Mouse (Mus musculus) liver, embryonic 15.5 days (tissue): ENCODE measurements around the gene Gm21970. TPM values are rescaled to one million over a fixed set of nuclear protein-coding genes. Genes with fewer than 3 reads are reported as not detected.
A peak's percentile ranks its signal among the peaks of the same experiment; 100 is the strongest.

ENCODE experiments used
- ATAC-seq: fragments of 200-750 bp; cut with Nextera tagmentation; 2 replicates; pipeline ENCODE4 v1.8.0; 2017; ENCODE audit warnings: moderate number of reproducible peaks, mild to moderate bottlenecking, moderate library complexity; ENCODE audit not compliant: insufficient read depth
- H3K27ac ChIP-seq: fragments of 300-500 bp; sonication (generic); replicated peaks from 2 replicates; pipeline ENCODE4 v1.5.1; 2015; ENCODE audit warnings: mild to moderate bottlenecking, inconsistent platforms
- H3K27me3 ChIP-seq: fragments of 300-500 bp; sonication (generic); 2 replicates; pipeline ENCODE4 v1.6.1; 2015; ENCODE audit warnings: mild to moderate bottlenecking, inconsistent platforms
- H3K36me3 ChIP-seq: fragments of 300-500 bp; sonication (generic); replicated peaks from 2 replicates; pipeline ENCODE4 v1.6.1; 2015; ENCODE audit warnings: moderate library complexity, mild to moderate bottlenecking, inconsistent platforms
- H3K4me1 ChIP-seq: fragments of 300-500 bp; sonication (generic); replicated peaks from 2 replicates; pipeline ENCODE4 v1.6.1; 2015; ENCODE audit warnings: inconsistent platforms
- H3K4me2 ChIP-seq: fragments of 300-500 bp; sonication (generic); 2 replicates; pipeline ENCODE4 v1.6.1; 2015; ENCODE audit warnings: moderate library complexity, mild to moderate bottlenecking, inconsistent platforms
- H3K4me3 ChIP-seq: fragments of 300-500 bp; sonication (generic); replicated peaks from 2 replicates; pipeline ENCODE4 v1.5.1; 2015; ENCODE audit warnings: mild to moderate bottlenecking, inconsistent platforms
- H3K9ac ChIP-seq: fragments of 300-500 bp; sonication (generic); 2 replicates; pipeline ENCODE4 v1.6.1; 2015; ENCODE audit warnings: moderate library complexity, mild to moderate bottlenecking, inconsistent platforms
- H3K9me3 ChIP-seq: fragments of 300-500 bp; sonication (generic); replicated peaks from 2 replicates; pipeline ENCODE4 v1.6.1; 2016; ENCODE audit warnings: inconsistent platforms
- WGBS: fragments of 180-500 bp; shearing (Covaris S2); methylation state at CpG from one replicate; pipeline ENCODE4 v1.1.7; 2015; ENCODE audit warnings: mixed read lengths; ENCODE audit not compliant: insufficient replicate concordance; 5-methylcytosine and 5-hydroxymethylcytosine counted together
- polyA plus RNA-seq: library from polyadenylated mRNA; unstranded; fragments of >200 nt; fragmentation: Nextera tagmentation; extraction: Ambion mirVana; gene quantifications from 2 replicates; pipeline ENCODE4 v1.2.1, GENCODE M21; 2015

Gene Gm21970
- polyA plus RNA-seq, 1 experiment from 2014 or later: 0.31 TPM

DNA sequence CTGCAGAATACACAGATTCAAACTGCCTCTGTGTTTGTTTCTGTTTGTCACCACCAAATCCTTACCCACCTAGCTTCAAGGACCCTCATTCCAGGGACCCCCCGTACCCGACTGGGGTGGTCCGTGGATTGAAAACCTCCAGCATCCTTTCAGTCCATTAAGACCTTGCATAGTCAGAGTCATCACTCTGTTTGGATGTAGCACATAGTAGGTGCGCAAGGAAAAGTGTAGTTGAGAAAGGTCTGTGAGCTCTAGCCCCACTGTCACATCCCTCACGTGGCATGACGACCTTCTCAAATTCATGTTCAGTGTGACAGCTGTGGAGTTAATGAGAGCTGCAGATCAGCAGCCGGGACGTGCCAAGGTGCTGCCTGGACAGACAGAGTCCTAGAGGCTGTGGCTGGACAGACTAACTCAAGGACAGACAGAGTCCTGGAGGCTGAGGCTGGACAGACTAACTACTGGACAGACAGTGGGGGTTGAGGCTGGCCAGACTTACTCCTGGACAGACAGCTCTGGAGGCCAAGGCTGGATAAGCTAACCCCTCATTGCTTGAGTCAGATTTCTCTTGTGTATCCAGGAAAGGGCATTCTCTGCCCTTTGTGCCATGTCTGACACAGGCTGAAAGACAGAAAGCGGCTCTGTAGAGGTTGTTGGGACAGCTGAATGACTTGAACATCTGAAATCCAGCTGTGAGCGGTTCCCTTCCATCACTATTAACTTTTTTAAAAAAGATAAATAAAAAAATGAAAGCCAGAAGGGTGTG is 34.6 kb upstream of the Gm21970 start:
- Histone ChIP-seq H3K27ac (peak overlapping the region; percentile 51), H3K4me2 (no peak overlapping the region), H3K9ac (no peak overlapping the region), H3K4me3 (no peak overlapping the region), H3K36me3 (no peaks in the 10 kb centered on the region), H3K27me3 (no peaks in the 10 kb centered on the region), H3K4me1 (peaks cover 79% of the 10 kb centered on the region), H3K9me3 (no peaks in the 10 kb centered on the region)
- WGBS: 75% methylated on average over 10 of the region's 10 CpGs
- ATAC-seq: no peak

DNA sequence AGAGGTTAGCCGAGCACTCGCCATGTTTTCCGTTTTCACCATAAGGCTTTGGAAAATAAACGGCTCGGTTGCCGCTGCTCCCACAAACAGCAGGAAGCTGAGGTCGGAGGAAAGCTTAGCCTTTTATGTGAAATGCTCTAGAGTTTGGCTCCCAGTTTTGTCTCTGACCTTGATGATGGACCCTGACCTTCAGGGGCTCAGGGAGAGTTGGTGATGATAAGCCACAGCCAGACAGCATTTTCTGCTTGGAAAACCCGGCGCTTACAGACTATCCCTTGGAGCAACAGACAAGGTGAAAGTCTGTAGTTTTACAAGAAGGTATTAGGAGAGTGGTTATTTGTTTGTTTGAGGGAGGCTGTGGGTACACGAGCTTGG is 34.0 kb upstream of the Gm21970 start:
- Histone ChIP-seq H3K4me2 (no peak overlapping the region), H3K27me3 (no peaks in the 10 kb centered on the region), H3K27ac (peak overlapping the region; percentile 51), H3K9me3 (no peaks in the 10 kb centered on the region), H3K4me3 (no peak overlapping the region), H3K36me3 (no peaks in the 10 kb centered on the region), H3K9ac (no peak overlapping the region), H3K4me1 (peaks cover 79% of the 10 kb centered on the region)
- WGBS: 70% methylated on average over 10 of the region's 10 CpGs
- ATAC-seq: no peak

DNA sequence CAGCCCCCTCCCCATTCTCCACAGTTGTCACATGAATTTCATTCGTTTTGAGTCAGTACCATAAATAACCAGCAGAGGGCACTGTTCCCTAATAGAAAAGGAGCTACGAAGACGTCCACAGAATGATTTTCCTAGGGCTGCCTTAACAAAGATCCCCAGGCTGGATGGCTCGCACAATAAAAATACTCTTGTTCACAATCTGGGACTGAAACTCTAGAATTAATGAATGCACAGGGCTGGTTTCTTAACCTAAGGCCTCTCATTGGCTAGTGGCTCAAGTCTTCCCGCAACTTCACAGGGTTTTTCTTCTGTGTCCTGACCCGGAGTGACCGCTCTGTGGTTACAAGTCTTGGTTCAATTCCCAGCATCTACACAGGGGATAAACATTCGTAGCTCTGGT is 33.0 kb upstream of the Gm21970 start:
- H3K4me1 ChIP-seq: peaks cover 79% of the 10 kb centered on the region
- no peak for ATAC-seq
- no peak overlapping the region for H3K9ac ChIP-seq
- H3K4me3 ChIP-seq: no peak overlapping the region
- no peaks in the 10 kb centered on the region for H3K36me3 ChIP-seq
- H3K27me3 ChIP-seq: no peaks in the 10 kb centered on the region
- WGBS: 37% methylated on average over 8 of the region's 8 CpGs
- no peaks in the 10 kb centered on the region for H3K9me3 ChIP-seq
- peak overlapping the region; percentile 70 for H3K27ac ChIP-seq
- H3K4me2 ChIP-seq: no peak overlapping the region

DNA sequence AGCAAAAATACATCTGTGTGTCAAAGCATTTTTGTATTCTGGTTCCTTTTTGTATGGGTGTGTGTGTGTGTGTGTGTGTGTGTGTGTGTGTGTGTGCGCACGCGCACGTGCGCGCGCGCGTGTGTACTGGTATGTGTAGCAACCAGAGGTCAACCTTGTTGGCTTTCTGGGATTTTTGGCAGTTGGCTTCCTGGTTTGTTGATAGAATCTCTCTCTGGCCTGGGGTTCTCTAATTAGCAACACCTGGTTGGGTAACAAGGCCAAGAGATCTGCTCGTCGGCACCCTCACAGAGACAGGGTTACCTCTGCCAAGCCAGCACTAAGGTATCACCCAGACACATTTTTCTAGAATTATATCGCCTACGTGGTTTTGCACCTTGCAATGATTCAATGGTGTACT is 32.0 kb upstream of the Gm21970 start:
- no peak overlapping the region for H3K4me2 ChIP-seq
- H3K36me3 ChIP-seq: no peaks in the 10 kb centered on the region
- no peak for ATAC-seq
- H3K9me3 ChIP-seq: no peaks in the 10 kb centered on the region
- H3K27ac ChIP-seq: peak overlapping the region; percentile 70
- 84% methylated on average over 13 of the region's 13 CpGs for WGBS
- peaks cover 79% of the 10 kb centered on the region for H3K4me1 ChIP-seq
- H3K27me3 ChIP-seq: no peaks in the 10 kb centered on the region
- H3K9ac ChIP-seq: no peak overlapping the region
- no peak overlapping the region for H3K4me3 ChIP-seq

DNA sequence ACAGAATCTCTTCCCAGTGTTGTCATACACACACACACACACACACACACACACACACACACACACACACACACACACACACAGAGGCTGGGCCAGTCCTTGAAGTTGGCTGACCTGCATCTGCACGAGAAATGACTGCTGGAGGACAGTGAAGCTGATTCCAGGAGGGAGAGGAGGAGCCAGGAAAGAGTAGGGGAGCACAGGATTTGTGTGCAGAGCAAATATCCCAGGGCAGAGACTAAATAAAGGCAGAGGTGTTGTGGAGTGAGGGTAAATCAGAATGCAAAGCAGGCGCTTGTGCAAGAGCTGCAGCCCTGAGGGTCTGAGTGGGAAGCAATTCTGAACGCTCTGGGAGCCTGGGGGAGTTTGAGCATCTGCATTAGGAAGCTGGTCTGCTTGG is 31.4 kb upstream of the Gm21970 start:
- Histone ChIP-seq H3K9ac (no peak overlapping the region), H3K4me1 (peaks cover 78% of the 10 kb centered on the region), H3K4me2 (no peak overlapping the region), H3K4me3 (no peak overlapping the region), H3K27ac (peak overlapping the region; percentile 70), H3K36me3 (no peaks in the 10 kb centered on the region), H3K9me3 (no peaks in the 10 kb centered on the region), H3K27me3 (no peaks in the 10 kb centered on the region)
- WGBS: 66% methylated on average over 3 of the region's 3 CpGs
- peak; percentile 18; the same call in 1 of the 2 replicates for ATAC-seq

DNA sequence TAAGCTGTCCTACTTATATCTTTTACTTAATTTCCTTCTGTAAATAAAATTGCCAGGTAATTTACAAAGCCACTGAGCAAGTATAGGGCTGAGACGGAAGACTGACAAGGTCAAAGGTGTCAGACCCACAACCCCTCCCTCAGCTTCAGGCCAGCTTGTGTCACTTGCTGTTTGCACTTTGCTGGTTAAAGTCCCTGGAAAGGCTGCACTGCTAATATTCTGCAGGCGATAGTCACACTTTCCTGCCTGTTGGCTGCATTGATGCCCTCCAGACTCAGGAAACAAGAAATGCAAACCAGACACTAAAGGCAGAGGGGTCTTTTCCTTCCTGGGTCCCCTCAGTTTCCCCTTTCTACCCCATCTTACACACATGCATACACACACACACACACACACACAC is 29.5 kb upstream of the Gm21970 start:
- Histone ChIP-seq H3K27ac (peak overlapping the region; percentile 69), H3K9ac (0 out of 2 replicates have a peak overlapping the region, but pooled peaks have one; percentile 25), H3K9me3 (no peaks in the 10 kb centered on the region), H3K4me1 (peaks cover 84% of the 10 kb centered on the region), H3K36me3 (no peaks in the 10 kb centered on the region), H3K4me3 (no peak overlapping the region), H3K27me3 (no peaks in the 10 kb centered on the region), H3K4me2 (peak overlapping the region; percentile 25; the same call in 1 of the 2 replicates)
- WGBS: 50% methylated on average over 2 of the region's 2 CpGs
- ATAC-seq: no peak

DNA sequence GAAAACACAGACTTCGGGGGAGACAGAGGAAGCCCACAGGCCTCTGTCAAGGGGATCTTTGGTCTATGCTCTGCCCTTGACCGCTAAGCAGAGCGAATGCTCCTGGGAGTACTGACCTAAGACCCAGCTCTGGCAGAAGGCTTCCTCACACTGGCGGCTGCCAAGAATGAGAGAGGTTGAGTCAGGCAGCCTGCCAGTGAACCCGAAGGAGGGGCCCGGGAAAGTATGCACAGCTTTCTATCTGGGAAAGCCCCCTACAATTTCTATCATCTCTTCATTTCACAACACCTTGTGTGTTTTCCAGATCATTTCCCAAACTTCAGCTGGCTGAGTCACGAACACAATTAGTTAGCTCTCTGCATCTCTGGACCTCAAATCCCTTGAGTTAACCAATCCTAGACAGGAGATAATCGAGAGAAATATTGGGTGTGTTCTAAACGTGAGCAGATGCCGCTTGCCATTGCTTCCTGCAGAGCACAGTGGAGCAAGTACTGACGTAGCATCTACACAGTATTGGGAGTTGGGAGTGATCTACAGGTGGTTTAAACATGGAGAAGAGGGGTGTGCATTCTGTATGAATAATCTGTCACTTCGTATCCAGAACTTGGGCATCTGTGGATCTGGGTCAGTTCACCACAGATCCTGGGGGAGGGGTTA is 28.8 kb upstream of the Gm21970 start:
- H3K4me2 ChIP-seq: 0 out of 2 replicates have a peak overlapping the region, but pooled peaks have one; percentile 25
- H3K9me3 ChIP-seq: no peaks in the 10 kb centered on the region
- no peaks in the 10 kb centered on the region for H3K27me3 ChIP-seq
- peaks cover 85% of the 10 kb centered on the region for H3K4me1 ChIP-seq
- H3K4me3 ChIP-seq: no peak overlapping the region
- H3K36me3 ChIP-seq: no peaks in the 10 kb centered on the region
- H3K27ac ChIP-seq: peak overlapping the region; percentile 69
- ATAC-seq: no peak
- H3K9ac ChIP-seq: 0 out of 2 replicates have a peak overlapping the region, but pooled peaks have one; percentile 25
- WGBS: 58% methylated on average over 12 of the region's 12 CpGs

DNA sequence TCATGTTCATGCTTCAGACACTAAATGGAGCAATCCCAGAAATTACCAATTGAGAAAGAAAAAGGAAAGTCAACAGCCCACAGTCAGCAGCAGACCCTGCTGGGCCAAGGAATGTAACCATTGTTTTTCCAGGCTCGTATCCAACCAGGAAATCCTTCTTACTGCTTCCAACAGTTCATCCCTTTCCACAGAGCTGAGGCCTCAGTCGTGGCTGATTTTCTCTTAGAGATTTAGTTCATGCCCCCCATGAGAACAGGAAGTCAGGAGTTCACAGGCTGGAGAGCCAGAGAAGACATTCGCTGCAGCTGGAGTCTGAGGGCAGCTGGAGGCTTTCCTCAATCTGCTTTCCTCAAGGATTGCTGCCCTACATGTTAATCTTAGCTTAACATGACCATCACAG is 28.0 kb upstream of the Gm21970 start:
- Histone ChIP-seq H3K9ac (no peak overlapping the region), H3K36me3 (no peaks in the 10 kb centered on the region), H3K27me3 (no peaks in the 10 kb centered on the region), H3K27ac (peak overlapping the region; percentile 69), H3K4me3 (no peak overlapping the region), H3K9me3 (no peaks in the 10 kb centered on the region), H3K4me2 (no peak overlapping the region), H3K4me1 (peaks cover 83% of the 10 kb centered on the region)
- no peak for ATAC-seq
- 39% methylated on average over 3 of the region's 3 CpGs for WGBS

DNA sequence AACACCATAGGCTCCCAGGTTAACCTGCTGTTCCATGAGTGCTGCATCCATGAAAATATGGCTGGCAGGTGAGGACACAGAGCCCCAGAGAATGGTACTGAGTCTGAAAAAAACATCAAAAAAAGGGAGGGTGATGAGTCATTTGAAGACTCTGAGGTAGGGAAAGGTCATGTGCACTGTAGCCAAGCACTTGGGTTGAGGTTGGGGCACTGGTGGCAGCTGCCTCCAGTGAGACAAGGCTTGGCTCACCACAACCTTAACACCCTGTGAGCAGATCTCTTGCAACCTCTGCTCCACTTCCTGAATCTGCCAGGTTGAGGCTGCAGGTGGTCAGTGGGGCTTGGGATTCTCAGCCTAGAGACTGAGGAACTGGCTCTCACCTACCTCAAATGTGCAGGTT is 25.0 kb upstream of the Gm21970 start:
- Histone ChIP-seq H3K27ac (peak overlapping the region; percentile 70), H3K4me1 (peaks cover 70% of the 10 kb centered on the region)
- ATAC-seq: peak; percentile 12; the same call in 1 of the 2 replicates

DNA sequence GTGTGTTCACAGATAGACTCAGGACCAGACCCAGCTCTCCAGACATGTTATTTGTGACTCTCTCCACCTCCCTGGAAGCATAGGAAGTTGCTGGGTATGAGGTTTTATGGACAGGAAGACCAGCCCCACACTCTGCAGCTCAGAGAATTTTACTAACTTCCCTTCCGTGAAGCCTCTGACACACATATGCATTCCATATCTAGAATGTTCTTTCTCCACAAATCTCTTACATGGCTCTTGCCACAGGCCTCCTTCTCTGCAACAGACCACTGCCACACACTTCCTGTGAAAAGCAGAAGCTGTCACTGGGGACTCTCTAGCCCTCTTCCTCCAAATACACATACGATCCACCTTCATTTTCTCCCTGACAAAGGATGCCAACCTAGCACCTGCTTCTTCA is 24.5 kb upstream of the Gm21970 start:
- peaks cover 69% of the 10 kb centered on the region for H3K4me1 ChIP-seq
- H3K27ac ChIP-seq: peak overlapping the region; percentile 70
- peak; percentile 38 for ATAC-seq
- 21% methylated on average over 2 of the region's 2 CpGs for WGBS
- no peak overlapping the region for H3K4me2 ChIP-seq
- no peak overlapping the region for H3K4me3 ChIP-seq
- H3K36me3 ChIP-seq: no peaks in the 10 kb centered on the region
- no peaks in the 10 kb centered on the region for H3K27me3 ChIP-seq
- no peaks in the 10 kb centered on the region for H3K9me3 ChIP-seq
- H3K9ac ChIP-seq: no peak overlapping the region

More for the DNA sequence above, 25.0 kb upstream of the Gm21970 start:
- H3K4me3 ChIP-seq: no peak overlapping the region
- no peak overlapping the region for H3K4me2 ChIP-seq
- H3K27me3 ChIP-seq: no peaks in the 10 kb centered on the region
- H3K36me3 ChIP-seq: no peaks in the 10 kb centered on the region
- no peak overlapping the region for H3K9ac ChIP-seq
- H3K9me3 ChIP-seq: no peaks in the 10 kb centered on the region

DNA sequence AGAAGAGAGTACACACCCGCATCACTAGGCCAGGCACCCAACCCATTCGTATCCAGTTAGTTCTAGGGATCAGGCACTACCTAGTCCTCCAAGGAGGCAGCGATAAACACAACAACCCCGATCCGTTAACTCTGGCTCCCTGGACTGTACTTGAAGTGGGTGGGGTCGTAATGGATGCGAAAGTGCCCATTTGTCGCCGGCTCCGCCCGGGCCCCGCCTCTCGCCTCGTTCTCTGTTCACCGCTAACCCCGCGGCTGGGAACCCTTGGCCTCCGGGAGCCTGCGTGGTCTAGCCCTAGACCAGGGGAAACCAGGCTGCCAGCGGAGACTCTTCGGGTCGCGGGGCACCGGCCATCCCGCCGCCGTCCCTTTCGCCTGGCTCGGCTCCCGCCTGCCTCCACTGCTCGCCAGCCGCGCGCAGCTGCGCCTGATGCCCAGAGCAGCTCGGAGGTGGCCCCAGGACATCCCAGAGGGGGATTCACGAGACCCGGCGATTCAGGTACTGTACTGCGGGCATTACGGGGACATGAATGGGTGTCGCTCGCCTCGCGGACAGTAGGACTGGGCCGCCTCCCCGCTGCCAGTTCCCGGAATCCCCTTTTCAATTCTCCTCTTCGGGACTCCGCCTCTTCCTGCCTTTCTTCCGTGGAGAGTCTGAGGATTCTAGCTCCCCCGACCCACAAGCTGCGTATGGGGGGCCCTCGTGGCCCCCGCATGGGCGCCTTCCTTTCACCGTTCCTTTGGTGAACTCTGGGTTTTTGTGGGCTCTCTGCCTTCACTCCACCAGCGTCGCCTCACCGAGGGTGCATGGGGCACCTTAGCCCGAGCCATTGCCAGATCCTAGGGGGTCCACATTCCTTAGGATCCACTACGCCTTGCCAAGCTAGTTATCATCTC is 18.7 kb upstream of the Gm21970 start, which contains the start of gene Ifnar2:
TSS of gene Ifnar2 (plus strand) at position 207 of the 896 bp plus-strand sequence.
- H3K27me3 ChIP-seq: no peaks in the 10 kb centered on the region
- H3K36me3 ChIP-seq: peaks cover 32% of the 10 kb centered on the region
- peak within 1 kb of the TSS; percentile 99 for H3K27ac ChIP-seq
- no peaks in the 10 kb centered on the region for H3K9me3 ChIP-seq
- under 1% methylated on average over 62 of the region's 62 CpGs for WGBS
- H3K4me1 ChIP-seq: peaks cover 58% of the 10 kb centered on the region
- H3K4me3 ChIP-seq: peak within 1 kb of the TSS; percentile 99
- H3K4me2 ChIP-seq: peak within 1 kb of the TSS; percentile 80
- H3K9ac ChIP-seq: peak within 1 kb of the TSS; percentile 100
- peak; percentile 96 for ATAC-seq
